Mouse (Mus musculus) MEL (cell line): ENCODE measurements around the gene Prrx2. TPM values are rescaled to one million over a fixed set of nuclear protein-coding genes. Genes with fewer than 3 reads are reported as not detected.

Experiments
- DNase-seq: peaks from one replicate; pipeline ENCODE4 v3.0.0; 2011; ENCODE audit warnings: low read depth, low spot score
- H3K27ac ChIP-seq: 2 replicates; pipeline ENCODE4 v1.5.1; 2012; ENCODE audit warnings: low read depth, mild to moderate bottlenecking, control low read depth, low read length, moderate library complexity; ENCODE audit not compliant: control insufficient read depth
- H3K27me3 ChIP-seq, 2 experiments: fragments of 150-350 bp in 1 of 2; sonication (generic) in 1 of 2; 2 replicates each; pipeline ENCODE4 v1.6.1; 2012; ENCODE audit warnings: low read length in 2 of 2, mild to moderate bottlenecking in 2 of 2, improper control_type of control experiment in 1 of 2, moderate library complexity in 1 of 2; ENCODE audit not compliant: insufficient read depth in 2 of 2, control insufficient read depth in 1 of 2
- H3K36me3 ChIP-seq, 2 experiments: 2 replicates each; pipeline ENCODE4 v1.6.1; 2012 to 2014; ENCODE audit warnings: low read length in 2 of 2, improper control_type of control experiment in 1 of 2, inconsistent platforms in 1 of 2, mild to moderate bottlenecking in 1 of 2; ENCODE audit not compliant: insufficient read depth in 2 of 2, control insufficient read depth in 1 of 2
- H3K4me1 ChIP-seq, 2 experiments: fragments of 150-350 bp in 1 of 2; sonication (generic) in 1 of 2; 2 replicates each; pipeline ENCODE4 v1.6.1; 2012; ENCODE audit warnings: low read length in 2 of 2, improper control_type of control experiment in 1 of 2, mild to moderate bottlenecking in 1 of 2; ENCODE audit not compliant: insufficient read depth in 2 of 2, control insufficient read depth in 1 of 2
- H3K4me3 ChIP-seq, 2 experiments: fragments of 150-350 bp in 1 of 2; sonication (generic) in 1 of 2; 2 replicates each; pipeline ENCODE4 v1.5.1; 2012; ENCODE audit warnings: low read depth in 2 of 2, low read length in 2 of 2, mild to moderate bottlenecking in 2 of 2, moderate library complexity in 2 of 2, control low read depth in 1 of 2, improper control_type of control experiment in 1 of 2; ENCODE audit not compliant: control insufficient read depth in 1 of 2, insufficient read depth in 1 of 2
- H3K79me2 ChIP-seq: 2 replicates; pipeline ENCODE4 v1.6.1; 2012; ENCODE audit warnings: mild to moderate bottlenecking, low read length, moderate library complexity; ENCODE audit not compliant: control insufficient read depth, poor library complexity, insufficient read depth
- H3K9ac ChIP-seq: 2 replicates; pipeline ENCODE4 v1.6.1; 2012; ENCODE audit warnings: low read depth, mild to moderate bottlenecking, control low read depth, low read length, moderate library complexity; ENCODE audit not compliant: control insufficient read depth, poor library complexity, severe bottlenecking
- H3K9me3 ChIP-seq: fragments of 150-350 bp; sonication (generic); replicated peaks from 2 replicates; pipeline ENCODE4 v1.6.1; 2012; ENCODE audit warnings: mild to moderate bottlenecking, low read length, improper control_type of control experiment, moderate library complexity; ENCODE audit not compliant: insufficient read depth
- BHLHE40 ChIP-seq: IDR thresholded peaks from 2 replicates; pipeline ENCODE4 v1.6.1; 2012; ENCODE audit warnings: low read depth, mild to moderate bottlenecking, inconsistent platforms, low read length, improper control_type of control experiment, borderline replicate concordance
- CHD2 ChIP-seq: IDR thresholded peaks from 2 replicates; pipeline ENCODE4 v1.6.1; 2011; ENCODE audit warnings: low read length, improper control_type of control experiment
- CTCF ChIP-seq, 3 experiments: IDR thresholded peaks in 2 of 3; conservative IDR thresholded peaks in 1 of 3; 2 replicates each; pipeline ENCODE4 v1.5.1; 2011 to 2012; ENCODE audit warnings: low read length in 3 of 3, low read depth in 2 of 3, mild to moderate bottlenecking in 2 of 3, improper control_type of control experiment in 1 of 3, inconsistent platforms in 1 of 3, mixed read lengths in 1 of 3, moderate library complexity in 1 of 3; ENCODE audit not compliant: control insufficient read depth in 1 of 3, insufficient read depth in 1 of 3, poor library complexity in 1 of 3, severe bottlenecking in 1 of 3
- E2F4 ChIP-seq: IDR thresholded peaks from 2 replicates; pipeline ENCODE4 v1.6.1; 2011; ENCODE audit warnings: low read depth, low read length, improper control_type of control experiment, borderline replicate concordance
- ETS1 ChIP-seq: IDR thresholded peaks from 2 replicates; pipeline ENCODE4 v1.6.1; 2012; ENCODE audit warnings: low read depth, mild to moderate bottlenecking, inconsistent platforms, low read length, improper control_type of control experiment, moderate library complexity
- GABPA ChIP-seq: IDR thresholded peaks from 2 replicates; pipeline ENCODE4 v1.6.1; 2012; ENCODE audit warnings: low read depth, mild to moderate bottlenecking, inconsistent platforms, low read length, improper control_type of control experiment, moderate library complexity
- JUND ChIP-seq: IDR thresholded peaks from 2 replicates; pipeline ENCODE4 v1.6.1; 2011; ENCODE audit warnings: low read depth, mild to moderate bottlenecking, improper control_type of control experiment, low read length
- KAT2A ChIP-seq: conservative IDR thresholded peaks from 2 replicates; pipeline ENCODE4 v1.6.1; 2012; ENCODE audit warnings: low read depth, low read length, improper control_type of control experiment, inconsistent platforms
- MAFK ChIP-seq: IDR thresholded peaks from 2 replicates; pipeline ENCODE4 v1.6.1; 2011; ENCODE audit warnings: low read depth, mild to moderate bottlenecking, low read length, improper control_type of control experiment, borderline replicate concordance
- MAX ChIP-seq: IDR thresholded peaks from 2 replicates; pipeline ENCODE4 v1.6.1; 2011; ENCODE audit warnings: low read length, improper control_type of control experiment
- MAZ ChIP-seq: IDR thresholded peaks from 2 replicates; pipeline ENCODE4 v1.6.1; 2012; ENCODE audit warnings: low read depth, mild to moderate bottlenecking, inconsistent platforms, low read length, improper control_type of control experiment
- MEF2A ChIP-seq: IDR thresholded peaks from 2 replicates; pipeline ENCODE4 v1.6.1; 2014; ENCODE audit warnings: low read depth, mild to moderate bottlenecking, inconsistent platforms, low read length, improper control_type of control experiment; ENCODE audit not compliant: poor library complexity, insufficient replicate concordance, severe bottlenecking; ENCODE audit errors: extremely low read depth
- MYB ChIP-seq: IDR thresholded peaks from 2 replicates; pipeline ENCODE4 v1.6.1; 2011; ENCODE audit warnings: mild to moderate bottlenecking, low read depth, low read length, improper control_type of control experiment
- NELFE ChIP-seq: IDR thresholded peaks from 2 replicates; pipeline ENCODE4 v1.6.1; 2011; ENCODE audit warnings: low read depth, low read length, improper control_type of control experiment
- POLR2A ChIP-seq, 2 experiments: IDR thresholded peaks; 2 replicates each; pipeline ENCODE4 v1.6.1; 2011 to 2012; ENCODE audit warnings: low read length in 2 of 2, mild to moderate bottlenecking in 2 of 2, control low read depth in 1 of 2, improper control_type of control experiment in 1 of 2, low read depth in 1 of 2, moderate library complexity in 1 of 2; ENCODE audit not compliant: control insufficient read depth in 1 of 2, insufficient read depth in 1 of 2, poor library complexity in 1 of 2
- POLR2AphosphoS2 ChIP-seq: IDR thresholded peaks from 2 replicates; pipeline ENCODE4 v1.6.1; 2011; ENCODE audit warnings: low read length, improper control_type of control experiment
- POLR2AphosphoS5 ChIP-seq: IDR thresholded peaks from 2 replicates; pipeline ENCODE4 v1.6.1; 2012; ENCODE audit warnings: low read depth, borderline replicate concordance, mild to moderate bottlenecking, inconsistent platforms, low read length, moderate library complexity, mixed read lengths
- RCOR1 ChIP-seq: IDR thresholded peaks from 2 replicates; pipeline ENCODE4 v1.6.1; 2012; ENCODE audit warnings: low read depth, mild to moderate bottlenecking, inconsistent platforms, low read length, improper control_type of control experiment
- SIN3A ChIP-seq: IDR thresholded peaks from 2 replicates; pipeline ENCODE4 v1.6.1; 2012; ENCODE audit warnings: low read length, improper control_type of control experiment, inconsistent platforms
- SMC3 ChIP-seq: IDR thresholded peaks from 2 replicates; pipeline ENCODE4 v1.6.1; 2011; ENCODE audit warnings: low read depth, low read length, improper control_type of control experiment
- TAL1 ChIP-seq: IDR thresholded peaks from 2 replicates; pipeline ENCODE4 v1.6.1; 2012; ENCODE audit warnings: mild to moderate bottlenecking, inconsistent platforms, low read length, moderate library complexity, mixed read lengths
- TCF12 ChIP-seq: IDR thresholded peaks from 2 replicates; pipeline ENCODE4 v1.6.1; 2014; ENCODE audit warnings: low read depth, mild to moderate bottlenecking, inconsistent platforms, low read length, improper control_type of control experiment, moderate library complexity
- UBTF ChIP-seq: IDR thresholded peaks from 2 replicates; pipeline ENCODE4 v1.6.1; 2012; ENCODE audit warnings: low read depth, mild to moderate bottlenecking, inconsistent platforms, low read length, improper control_type of control experiment, moderate library complexity, borderline replicate concordance; ENCODE audit not compliant: insufficient read depth
- USF1 ChIP-seq: IDR thresholded peaks from 2 replicates; pipeline ENCODE4 v1.6.1; 2014; ENCODE audit warnings: low read depth, mild to moderate bottlenecking, inconsistent platforms, low read length, improper control_type of control experiment, moderate library complexity
- ZC3H11A ChIP-seq: IDR thresholded peaks from 2 replicates; pipeline ENCODE4 v1.6.1; 2012; ENCODE audit warnings: low read depth, mild to moderate bottlenecking, inconsistent platforms, low read length, improper control_type of control experiment
- ZKSCAN1 ChIP-seq: IDR thresholded peaks from 2 replicates; pipeline ENCODE4 v1.6.1; 2012; ENCODE audit warnings: low read depth, mild to moderate bottlenecking, inconsistent platforms, low read length, improper control_type of control experiment, moderate library complexity
- polyA plus RNA-seq, 2 experiments: library from polyadenylated mRNA; stranded (reverse) in 1 of 2; unstranded in 1 of 2; fragments of >175 nt in 1 of 2; fragments of >200 nt in 1 of 2; gene quantifications; 2 replicates each; pipeline versions ENCODE4 v1.2.1 to v1.2.4; 2012; ENCODE audit warnings: low replicate concordance in 2 of 2, low read depth in 1 of 2; ENCODE audit not compliant: insufficient read length in 2 of 2, insufficient read depth in 1 of 2, missing spikeins in 1 of 2
- total RNA-seq: library from RNA; depleted of rRNA; stranded (reverse); fragments of 300-350 nt; gene quantifications from 2 replicates; pipeline ENCODE4 v1.2.3, GENCODE M21; 2012

The Prrx2 gene
- total and polyA plus RNA-seq, 3 experiments: not detected

DNA sequence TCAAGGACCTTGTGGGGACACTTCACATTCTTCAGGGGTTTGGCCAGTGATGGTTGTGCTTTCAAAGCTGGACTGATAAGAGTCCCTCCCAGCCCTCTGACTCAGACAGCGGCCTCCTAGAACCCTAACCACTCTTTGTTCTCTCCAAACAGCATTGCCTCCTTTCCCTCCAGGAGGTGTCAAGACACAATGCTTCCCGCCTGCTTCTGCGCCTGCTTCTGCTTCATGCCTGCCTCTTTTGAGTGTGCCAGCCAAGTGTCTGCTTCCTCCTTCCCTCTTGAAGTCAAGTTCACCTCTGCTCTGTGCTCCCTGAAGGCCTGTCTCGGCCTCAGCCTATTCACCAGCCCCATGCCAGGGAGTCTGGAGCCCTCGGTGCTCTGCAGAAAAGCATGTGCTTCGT is 83.4 kb downstream of the Prrx2 start:
- Histone ChIP-seq H3K9me3 (no peaks in the 10 kb centered on the region), H3K4me1 (peaks cover 3 to 13% of the 10 kb centered on the region in 2 experiments; a peak in 3 of 4 replicates), H3K9ac (no peak overlapping the region), H3K79me2 (no peaks in the 10 kb centered on the region), H3K27ac (no peak overlapping the region), H3K36me3 (peaks cover 0 to 12% of the 10 kb centered on the region in 2 experiments; a peak in 2 of 4 replicates), H3K27me3 (no peaks in the 10 kb centered on the region), H3K4me3 (no peak overlapping the region)
- TF ChIP-seq SMC3: no peak
- no peak for DNase-seq

DNA sequence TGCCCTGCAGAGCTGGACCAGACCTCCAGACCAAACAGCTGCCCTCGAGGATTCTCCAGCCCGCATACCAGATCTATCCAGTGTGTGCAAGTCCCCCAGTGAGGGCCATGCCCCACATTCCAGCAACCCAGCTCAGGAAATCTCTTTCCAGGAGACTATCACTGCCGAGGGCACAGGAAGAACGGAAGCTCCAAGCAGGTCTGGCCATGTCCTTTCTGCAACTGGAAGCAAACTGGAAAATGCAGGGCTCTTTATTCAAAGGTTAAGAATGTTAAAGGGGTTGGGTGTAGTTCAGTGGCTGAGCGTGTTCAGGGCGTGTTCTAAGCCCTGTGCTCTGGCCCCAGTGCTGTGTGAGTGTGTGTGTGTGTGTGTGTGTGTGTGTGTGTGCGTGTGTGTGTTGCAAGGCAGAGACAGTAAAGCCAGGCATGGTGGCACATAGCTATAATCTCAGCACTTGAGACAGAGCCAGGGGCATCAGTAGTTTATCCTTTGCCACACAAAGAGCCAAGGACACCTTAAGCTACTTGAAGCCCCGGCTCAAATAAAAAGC is 84.1 kb downstream of the Prrx2 start:
- H3K36me3 ChIP-seq: peaks cover 0 to 12% of the 10 kb centered on the region in 2 experiments; a peak in 2 of 4 replicates
- H3K9ac ChIP-seq: no peak overlapping the region
- H3K79me2 ChIP-seq: no peaks in the 10 kb centered on the region
- no peak overlapping the region for H3K4me3 ChIP-seq
- TF ChIP-seq POLR2A (IDR thresholded peaks at IDR 0.05; ENCODE audit: control insufficient read depth in 1 of 2, insufficient read depth in 1 of 2, low read depth in 1 of 2, low read length in 2 of 2, poor library complexity in 1 of 2) (no peak), ZC3H11A (no peak), ETS1 (no peak), TAL1 (no peak), USF1 (no peak), POLR2AphosphoS2 (no peak), SIN3A (no peak)
- H3K27ac ChIP-seq: no peak overlapping the region
- DNase-seq: no peak
- no peaks in the 10 kb centered on the region for H3K27me3 ChIP-seq
- H3K9me3 ChIP-seq: no peaks in the 10 kb centered on the region
- H3K4me1 ChIP-seq: peaks cover 3 to 13% of the 10 kb centered on the region in 2 experiments; a peak in 3 of 4 replicates

DNA sequence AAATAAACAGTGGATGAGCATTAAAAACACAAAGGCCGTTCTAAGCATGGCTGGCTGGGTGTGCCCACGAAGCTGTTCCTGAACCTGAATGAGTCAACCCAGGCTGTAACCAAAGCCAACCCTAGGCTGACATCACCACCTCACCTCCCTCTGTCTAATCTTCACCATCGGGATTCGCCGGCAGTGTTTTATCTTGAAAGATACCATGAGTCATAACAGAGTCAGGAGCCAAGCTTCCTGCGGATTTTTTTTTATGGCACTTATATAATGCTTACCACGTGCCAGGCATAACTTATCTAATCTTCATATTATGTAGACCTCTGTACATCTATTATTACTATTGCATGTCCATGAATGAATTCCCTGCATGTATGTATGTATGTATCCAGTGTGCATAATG is 85.4 kb downstream of the Prrx2 start:
- Histone ChIP-seq H3K27me3 (no peaks in the 10 kb centered on the region; a peak in 1 of 4 replicates), H3K4me3 (no peak overlapping the region), H3K9me3 (no peaks in the 10 kb centered on the region), H3K79me2 (no peaks in the 10 kb centered on the region), H3K4me1 (peaks cover 3 to 13% of the 10 kb centered on the region in 2 experiments; a peak in 3 of 4 replicates), H3K9ac (no peak overlapping the region), H3K27ac (peak overlapping the region; percentile 42; the same call in 1 of the 2 replicates), H3K36me3 (peaks cover 0 to 12% of the 10 kb centered on the region in 2 experiments; a peak in 2 of 4 replicates)
- peak; percentile 72 for DNase-seq
- TF ChIP-seq CHD2: no peak
- TF ChIP-seq GABPA: no peak
- TF ChIP-seq USF1: peak; percentile 72; the same call in 1 of the 2 replicates
- TF ChIP-seq NELFE: no peak
- no peak for TF ChIP-seq UBTF
- no peak for TF ChIP-seq MEF2A
- peak; percentile 92 for TF ChIP-seq ETS1
- TF ChIP-seq POLR2AphosphoS5: no peak
- no peak for TF ChIP-seq ZKSCAN1
- no peak for TF ChIP-seq E2F4
- TF ChIP-seq MYB: no peak
- TF ChIP-seq SIN3A: no peak
- no peak for TF ChIP-seq JUND
- no peak for TF ChIP-seq KAT2A
- TF ChIP-seq RCOR1: peak; percentile 48; the same call in 1 of the 2 replicates
- no peak for TF ChIP-seq MAFK
- TF ChIP-seq POLR2AphosphoS2: no peak
- 0 out of 2 replicates have a peak, but pooled peaks have one; percentile 19 for TF ChIP-seq TCF12
- TF ChIP-seq CTCF (IDR thresholded peaks at IDR 0.05 in 2 of 3, conservative IDR thresholded peaks at IDR 0.05 in 1 of 3; ENCODE audit: control insufficient read depth in 1 of 3, insufficient read depth in 1 of 3, low read depth in 2 of 3, low read length in 3 of 3, poor library complexity in 1 of 3, severe bottlenecking in 1 of 3): no peak
- peak; percentile 83 for TF ChIP-seq BHLHE40
- TF ChIP-seq MAX: peak; percentile 42; the same call in 1 of the 2 replicates
- no peak for TF ChIP-seq MAZ
